Mouse (Mus musculus): ENCODE results near the gene 4921517D22Rik. TPM values are rescaled to one million over a fixed set of nuclear protein-coding genes. Genes with fewer than 3 reads are reported as not detected.

Gene 4921517D22Rik
- polyA plus RNA-seq, 1 experiment from 2014 or later = not detected

Other genes with a start within 250 kb of the 4921517D22Rik start
- 7.3 and 9.0 TPM in 2 replicates for gene Agtpbp1, start 108.9 kb downstream of the 4921517D22Rik start, polyA plus RNA-seq (2015; fragmentation: Nextera tagmentation; extraction: Ambion mirVana)
- 22.1 and 23.0 TPM in 2 replicates for gene Naa35, start 108.8 kb downstream of the 4921517D22Rik start, polyA plus RNA-seq (2015; fragmentation: Nextera tagmentation; extraction: Ambion mirVana)
- gene Golm1, start 18.3 kb downstream of the 4921517D22Rik start, polyA plus RNA-seq (2015; fragmentation: Nextera tagmentation; extraction: Ambion mirVana) = 36.8 and 38.6 TPM in 2 replicates
- 0.12 TPM in 1 of 2 replicates, not detected in the other for gene Spata31d1a, start 16.2 kb upstream of the 4921517D22Rik start, polyA plus RNA-seq (2015; fragmentation: Nextera tagmentation; extraction: Ambion mirVana)
- gene Spata31d1b, start 18.2 kb upstream of the 4921517D22Rik start, polyA plus RNA-seq (2015; fragmentation: Nextera tagmentation; extraction: Ambion mirVana) = not detected in 2 replicates
- gene Spata31d1d, start 37.6 kb upstream of the 4921517D22Rik start, polyA plus RNA-seq (2015; fragmentation: Nextera tagmentation; extraction: Ambion mirVana) = 0.02 TPM in 1 of 2 replicates, not detected in the other
- gene 1700014D04Rik, start 52.6 kb upstream of the 4921517D22Rik start, polyA plus RNA-seq (2015; fragmentation: Nextera tagmentation; extraction: Ambion mirVana) = not detected in 2 replicates
- 224 and 231 TPM in 2 replicates for gene Isca1, start 75.7 kb upstream of the 4921517D22Rik start, polyA plus RNA-seq (2015; fragmentation: Nextera tagmentation; extraction: Ambion mirVana)
- not detected in 2 replicates for gene Gm49354, start 88.1 kb upstream of the 4921517D22Rik start, polyA plus RNA-seq (2015; fragmentation: Nextera tagmentation; extraction: Ambion mirVana)
- gene Tut7, start 129.0 kb upstream of the 4921517D22Rik start, polyA plus RNA-seq (2015; fragmentation: Nextera tagmentation; extraction: Ambion mirVana) = 57.3 and 59.6 TPM in 2 replicates